Mouse (Mus musculus): ENCODE data around the gene Creg2.

- TF ChIP-seq POLR2A (IDR thresholded peaks at IDR 0.05; ENCODE audit: control insufficient read depth, extremely low read depth, insufficient read depth, low read length, poor library complexity) (no peak), CTCF (IDR thresholded peaks at IDR 0.05; ENCODE audit: borderline replicate concordance, control insufficient read depth, extremely low read depth, insufficient read depth, low read length, poor library complexity) (no peak)
These were observed 61.1 kb downstream of the Creg2 start for GRCm38 (mm10) chr1:39590193-39590592.
